Mouse (Mus musculus): Measurements from ENCODE around the gene Treml2. TPM values are rescaled to one million over a fixed set of nuclear protein-coding genes. Genes with fewer than 3 reads are reported as not detected.

Gene Treml2
- polyA plus RNA-seq, 1 experiment from 2014 or later: 0.11 TPM

Other genes starting within 250 kb of the Treml2 start
- not detected in 2 replicates for gene 1700067P10Rik, start 210.2 kb upstream of the Treml2 start, polyA plus RNA-seq (2014; fragmentation: Nextera tagmentation; extraction: Ambion mirVana)
- not detected in 2 replicates for gene 9830107B12Rik, start 153.2 kb upstream of the Treml2 start, polyA plus RNA-seq (2014; fragmentation: Nextera tagmentation; extraction: Ambion mirVana)
- not detected in 2 replicates for gene A530064D06Rik, start 132.2 kb upstream of the Treml2 start, polyA plus RNA-seq (2014; fragmentation: Nextera tagmentation; extraction: Ambion mirVana)
- 0.07 TPM in 1 of 2 replicates, not detected in the other for gene Trem1, start 66.7 kb upstream of the Treml2 start, polyA plus RNA-seq (2014; fragmentation: Nextera tagmentation; extraction: Ambion mirVana)
- not detected in 2 replicates for gene Trem3, start 51.7 kb upstream of the Treml2 start, polyA plus RNA-seq (2014; fragmentation: Nextera tagmentation; extraction: Ambion mirVana)
- 0.18 and 0.25 TPM in 2 replicates for gene Treml4, start 35.2 kb upstream of the Treml2 start, polyA plus RNA-seq (2014; fragmentation: Nextera tagmentation; extraction: Ambion mirVana)
- gene B430306N03Rik, start 16.6 kb downstream of the Treml2 start, polyA plus RNA-seq (2014; fragmentation: Nextera tagmentation; extraction: Ambion mirVana): 0.08 TPM in 1 of 2 replicates, not detected in the other
- 1.7 and 1.8 TPM in 2 replicates for gene Trem2, start 46.9 kb downstream of the Treml2 start, polyA plus RNA-seq (2014; fragmentation: Nextera tagmentation; extraction: Ambion mirVana)
- 2.5 and 3.2 TPM in 2 replicates for gene Treml1, start 60.4 kb downstream of the Treml2 start, polyA plus RNA-seq (2014; fragmentation: Nextera tagmentation; extraction: Ambion mirVana)
- 23.1 and 27.8 TPM in 2 replicates for gene Nfya, start 110.4 kb downstream of the Treml2 start, polyA plus RNA-seq (2014; fragmentation: Nextera tagmentation; extraction: Ambion mirVana)
- 73.5 and 74.2 TPM in 2 replicates for gene Oard1, start 110.5 kb downstream of the Treml2 start, polyA plus RNA-seq (2014; fragmentation: Nextera tagmentation; extraction: Ambion mirVana)
- 5.5 and 5.7 TPM in 2 replicates for gene Apobec2, start 133.4 kb downstream of the Treml2 start, polyA plus RNA-seq (2014; fragmentation: Nextera tagmentation; extraction: Ambion mirVana)
- 0.34 TPM in 1 of 2 replicates, not detected in the other for gene Tspo2, start 152.0 kb downstream of the Treml2 start, polyA plus RNA-seq (2014; fragmentation: Nextera tagmentation; extraction: Ambion mirVana)
- 0.16 and 0.48 TPM in 2 replicates for gene Unc5cl, start 155.4 kb downstream of the Treml2 start, polyA plus RNA-seq (2014; fragmentation: Nextera tagmentation; extraction: Ambion mirVana)

Data from neural tube, embryonic 11.5 days (tissue).